Mouse (Mus musculus) cerebellum, adult (tissue): ENCODE data around the gene Mrps27.

Source experiments
- ATAC-seq: cut with Nextera tagmentation; 2 replicates; pipeline ENCODE4 v1.9.2; 2017; ENCODE audit warnings: mild to moderate bottlenecking, moderate library complexity, mixed read lengths; ENCODE audit not compliant: insufficient number of reproducible peaks, low FRiP score, low TSS enrichment

Gene Mrps27

DNA sequence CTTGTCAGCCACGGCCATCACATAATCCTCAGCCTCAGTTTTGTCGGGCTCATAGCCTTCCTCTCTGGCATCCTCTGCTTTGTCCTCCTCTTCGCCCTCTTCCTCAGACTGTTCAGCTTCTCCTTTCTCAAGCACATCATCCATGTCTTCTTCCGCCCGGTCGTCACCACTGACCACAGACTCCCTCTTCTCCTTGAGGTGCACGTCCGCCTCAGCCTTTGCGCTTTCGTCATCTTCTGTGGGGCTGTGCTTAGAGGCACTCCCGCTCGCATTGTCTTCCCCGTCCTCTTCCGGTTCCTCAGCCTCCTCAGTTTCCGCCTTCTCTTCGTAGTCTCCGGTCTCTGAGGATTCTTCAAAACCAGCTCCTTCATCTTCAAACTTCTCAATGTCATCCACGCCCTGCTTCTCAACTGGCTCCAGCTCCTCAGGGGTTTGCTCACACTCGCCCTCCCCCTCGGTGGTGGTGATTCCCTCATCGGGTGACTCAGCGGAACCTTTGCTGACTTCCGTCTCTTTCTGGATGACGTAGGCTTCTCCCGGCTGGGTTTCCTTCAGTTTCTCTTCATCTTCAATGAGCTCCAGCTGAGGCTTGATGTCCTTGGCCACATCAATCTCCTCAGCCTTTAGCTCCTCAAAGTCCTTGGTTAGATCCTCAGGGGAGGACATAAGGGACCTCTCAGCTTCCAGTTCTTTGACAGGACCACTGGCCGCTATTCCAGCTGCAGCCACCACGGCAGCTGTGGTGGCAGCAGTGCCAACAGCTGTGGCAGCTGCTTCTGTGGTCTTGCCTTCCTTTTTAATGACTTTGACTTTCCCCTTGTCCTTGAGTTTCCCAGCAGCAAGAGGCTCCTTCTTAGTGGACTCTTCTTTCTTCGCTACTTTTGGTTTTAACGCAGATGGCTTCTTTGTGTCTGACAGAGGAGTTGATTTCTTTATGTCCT lies 88.8 kb downstream of the Mrps27 start:
- no peak for ATAC-seq

DNA sequence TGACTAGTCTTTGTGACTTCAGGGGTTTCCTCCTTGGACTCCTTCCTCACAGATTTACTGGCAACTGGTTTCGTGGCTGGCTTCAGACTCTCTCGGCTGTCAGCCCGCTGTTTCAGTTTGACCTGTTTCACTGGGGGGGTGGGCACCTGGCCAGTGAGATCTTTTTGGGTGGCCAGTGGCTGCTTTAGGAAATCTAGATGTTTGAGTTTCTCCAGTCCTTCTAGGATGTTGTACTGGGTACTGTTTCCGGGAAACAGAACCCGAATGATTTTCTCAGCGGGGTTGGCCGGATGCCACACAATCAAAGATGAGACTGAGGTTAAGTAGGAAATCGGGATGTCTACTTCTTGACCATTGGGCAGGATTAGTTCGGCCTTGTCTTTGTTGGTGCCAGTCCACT lies 89.9 kb downstream of the Mrps27 start:
- no peak for ATAC-seq

DNA sequence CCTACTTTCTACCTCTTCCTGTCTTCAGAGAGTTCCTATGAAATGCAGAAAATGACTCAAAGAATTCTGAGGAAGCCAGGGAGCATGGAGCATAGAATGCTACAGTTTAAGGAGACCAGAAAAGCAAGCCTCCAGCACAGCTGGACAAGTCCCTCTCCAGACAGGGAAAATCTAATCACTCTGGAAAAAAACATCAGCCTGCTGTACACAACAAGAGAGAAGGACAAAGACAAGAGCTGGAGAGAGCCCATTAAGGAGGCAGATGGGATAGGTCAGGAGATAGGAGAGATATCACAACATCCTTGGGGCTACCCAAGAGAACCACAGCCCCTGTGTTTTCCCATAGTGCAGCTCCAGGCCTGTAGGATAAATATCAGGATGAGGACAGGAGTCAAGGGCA lies 92.5 kb downstream of the Mrps27 start:
- no peak for ATAC-seq

- ATAC-seq, result no peak
These were observed 94.8 kb downstream of the Mrps27 start for GRCm38 (mm10) chr13:99439357-99439756.

DNA sequence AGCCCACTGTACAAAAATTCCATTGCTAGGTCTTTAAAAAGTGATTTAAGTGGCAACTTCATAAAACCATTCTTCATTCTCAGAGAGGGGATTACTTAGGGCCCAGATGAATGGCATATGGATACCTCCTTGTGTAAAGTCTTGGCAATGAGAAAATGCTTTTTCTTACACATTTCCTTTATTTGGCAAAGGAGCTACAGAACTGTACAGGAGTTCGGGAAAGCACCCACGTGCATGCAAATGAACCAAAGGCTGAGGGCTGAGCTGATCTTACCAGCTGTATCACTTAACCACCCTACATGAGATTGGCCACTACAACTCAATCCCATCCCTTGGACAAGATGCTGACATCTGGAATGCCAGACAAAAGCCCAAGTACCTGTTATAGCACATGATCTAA lies 95.6 kb downstream of the Mrps27 start:
- no peak for ATAC-seq

GRCm38 (mm10) chr13:99441700-99442433 lies 97.3 kb downstream of the Mrps27 start:
- no peak for ATAC-seq

DNA sequence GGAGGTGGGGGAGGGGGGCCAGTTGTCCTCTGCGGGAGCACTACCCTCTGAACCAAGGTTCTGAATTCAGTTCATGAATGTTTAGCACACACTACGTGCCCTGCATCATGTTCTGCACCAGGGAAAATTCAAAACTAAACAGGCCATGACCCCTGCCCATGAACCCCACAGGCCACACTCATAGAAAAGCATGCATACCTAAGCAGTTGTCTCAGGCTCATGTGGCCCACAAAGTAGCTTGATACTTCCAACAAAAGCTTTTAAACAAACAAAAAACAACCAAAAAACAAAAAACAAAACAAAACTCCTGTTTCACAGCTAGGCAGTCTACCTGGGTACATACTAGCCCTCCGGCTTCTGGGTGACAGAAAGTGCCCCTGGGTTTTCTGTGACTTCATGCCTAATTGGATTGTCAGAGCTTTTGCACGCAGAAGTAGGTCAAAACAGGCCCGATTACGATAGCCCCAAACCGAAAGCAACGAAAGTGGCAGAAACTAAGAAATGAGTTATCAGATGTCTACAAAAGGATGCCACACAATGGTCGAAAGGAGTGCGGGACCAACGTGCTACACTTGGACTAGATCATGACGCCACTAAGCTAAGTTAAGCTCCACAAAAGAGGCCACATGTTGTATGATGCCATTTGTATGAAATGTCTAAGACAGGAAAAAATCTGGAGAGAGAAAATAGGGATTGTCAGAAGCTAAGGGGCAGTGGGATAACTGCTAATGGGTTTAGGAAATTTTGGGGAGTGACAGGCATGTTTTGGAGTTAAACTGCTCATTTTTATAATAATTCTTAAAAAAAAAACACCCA lies 98.1 kb downstream of the Mrps27 start:
- no peak for ATAC-seq

- ATAC-seq, result no peak
These were observed 99.0 kb downstream of the Mrps27 start for GRCm38 (mm10) chr13:99443484-99444175.

GRCm38 (mm10) chr13:99444431-99444871 lies 99.9 kb downstream of the Mrps27 start:
- no peak for ATAC-seq

- no peak for ATAC-seq
These were observed 100.3 kb downstream of the Mrps27 start for GRCm38 (mm10) chr13:99444880-99445279.

GRCm38 (mm10) chr13:99447002-99447401 lies 102.4 kb downstream of the Mrps27 start:
- no peak for ATAC-seq

DNA sequence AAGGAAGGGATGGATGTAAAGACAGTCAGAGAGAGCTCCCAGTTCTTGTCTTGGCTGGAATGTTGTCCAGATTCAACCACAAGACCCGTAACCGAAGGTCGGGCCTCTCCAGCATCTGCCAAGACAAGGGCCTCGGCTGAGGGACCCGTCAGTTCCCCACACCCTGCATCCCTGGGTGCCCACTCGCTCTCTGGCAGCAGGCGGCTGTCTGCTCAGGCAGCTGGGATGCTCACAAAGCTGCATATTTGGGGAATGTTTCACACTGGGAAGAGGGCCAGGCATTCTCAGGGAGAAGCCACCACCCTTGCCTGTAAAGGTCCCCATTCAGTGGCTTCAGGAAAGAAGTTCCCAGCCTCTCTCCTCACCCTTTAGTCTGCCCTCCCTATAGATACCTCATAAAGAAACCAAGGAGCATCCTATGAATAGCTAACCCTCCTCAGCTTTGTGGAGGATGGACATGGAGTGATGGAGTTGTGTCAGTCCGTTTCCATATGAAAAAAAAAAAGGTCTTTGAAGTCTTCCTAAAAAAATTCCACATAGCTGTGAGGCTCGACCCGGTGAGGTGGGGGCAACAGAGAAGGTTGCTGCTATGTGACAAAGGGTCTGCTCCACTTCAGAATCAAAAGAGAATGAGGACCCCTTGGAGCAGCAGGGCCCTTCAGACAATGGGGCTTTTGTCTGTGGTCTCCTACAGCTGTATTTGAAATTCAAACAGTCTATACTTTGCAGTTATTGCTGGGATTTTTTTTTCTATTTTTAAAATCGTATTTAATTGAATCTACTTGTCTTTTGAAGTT lies 103.0 kb downstream of the Mrps27 start:
- ATAC-seq, result no peak

- no peak for ATAC-seq
These were observed 103.7 kb downstream of the Mrps27 start for GRCm38 (mm10) chr13:99448278-99448677.

GRCm38 (mm10) chr13:99449547-99449946 lies 105.0 kb downstream of the Mrps27 start:
- no peak for ATAC-seq

DNA sequence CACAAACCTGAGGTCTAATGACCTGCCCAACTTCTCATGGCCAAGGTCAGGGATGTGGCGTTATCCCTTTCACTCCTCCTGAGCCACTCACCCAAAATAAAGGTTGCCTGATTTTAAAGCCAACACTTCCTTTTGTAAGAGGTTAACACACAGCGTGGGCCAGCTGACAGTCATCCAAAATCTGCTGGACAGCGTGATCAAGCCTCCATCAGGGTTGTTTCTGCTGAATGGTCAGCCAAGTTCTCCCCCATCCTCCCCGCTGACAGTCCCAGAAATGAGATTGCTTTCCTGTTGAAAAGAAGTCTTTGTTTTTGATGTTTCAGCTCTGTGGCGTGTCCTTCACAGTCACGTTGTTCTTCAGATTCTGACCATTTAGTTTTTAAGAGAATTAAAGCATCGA lies 106.2 kb downstream of the Mrps27 start:
- ATAC-seq, result peak; percentile 78

GRCm38 (mm10) chr13:99451276-99451675 lies 106.7 kb downstream of the Mrps27 start:
- no peak for ATAC-seq

GRCm38 (mm10) chr13:99452444-99452843 lies 107.9 kb downstream of the Mrps27 start:
- ATAC-seq, result no peak

- peak; percentile 34; the same call in 1 of the 2 replicates for ATAC-seq
These were observed 110.4 kb downstream of the Mrps27 start for GRCm38 (mm10) chr13:99454977-99455376.
